Mouse (Mus musculus): ENCODE measurements around the gene Otop1. TPM values are rescaled to one million over a fixed set of nuclear protein-coding genes. Genes with fewer than 3 reads are reported as not detected.

Gene Otop1
- polyA plus RNA-seq, 2 experiments: not detected

DNA sequence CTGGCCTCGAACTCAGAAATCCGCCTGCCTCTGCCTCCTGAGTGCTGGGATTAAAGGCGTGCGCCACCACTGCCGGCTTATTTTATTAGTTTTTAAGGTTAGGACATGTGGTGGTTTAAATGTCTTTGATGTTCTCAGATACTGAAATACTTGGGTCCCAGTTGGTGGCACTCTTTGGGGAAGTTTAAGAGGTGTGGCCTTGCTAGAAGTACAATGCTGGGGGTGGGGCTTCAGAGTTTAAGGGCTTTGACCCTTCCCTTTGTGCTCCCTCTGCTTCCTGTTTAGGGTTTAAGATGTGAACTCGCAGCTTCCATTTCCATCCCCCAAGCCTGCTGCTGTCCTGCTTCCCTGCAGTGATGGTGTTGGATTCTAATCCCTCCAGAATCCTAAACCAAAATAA lies 33.8 kb upstream of the Otop1 start:
- no peak for ATAC-seq (ENCODE audit: insufficient read depth)
- Histone ChIP-seq H3K36me3 (replicated peaks; ENCODE audit: control insufficient read depth, insufficient read depth, low read depth) (no peaks in the 10 kb centered on the region), H3K27me3 (ENCODE audit: control insufficient read depth, insufficient read depth, low read length) (no peaks in the 10 kb centered on the region), H3K9me3 (ENCODE audit: control insufficient read depth, low read length) (no peaks in the 10 kb centered on the region), H3K27ac (no peak overlapping the region), H3K4me3 (ENCODE audit: insufficient read depth in 1 of 2, low read depth in 2 of 2, low read length in 2 of 2) (no peak overlapping the region), H3K4me1 (replicated peaks; ENCODE audit: control insufficient read depth in 2 of 2, insufficient read depth in 2 of 2, low read length in 1 of 2) (0 out of 4 replicates have a peak, but pooled peaks cover 0 to 4% of the 10 kb centered on the region in 2 experiments), H3K9ac (replicated peaks) (no peak overlapping the region), H3K4me2 (ENCODE audit: low read depth) (no peak overlapping the region)
- 50% methylated on average over 6 of the region's 6 CpGs for WGBS (ENCODE audit: insufficient replicate concordance)
- TF ChIP-seq EP300 (IDR thresholded peaks at IDR 0.05; ENCODE audit: low read depth) (no peak), CTCF (IDR thresholded peaks at IDR 0.05; ENCODE audit: low read depth) (no peak)
- no peak for DNase-seq (ENCODE audit: low read depth in 3 of 3, low spot score in 3 of 3)

GRCm38 (mm10) chr5:38255195-38255594 lies 20.6 kb upstream of the Otop1 start:
- no peaks in the 10 kb centered on the region for H3K27me3 ChIP-seq (ENCODE audit: control insufficient read depth, insufficient read depth, low read length)
- peak; percentile 48; the same call in 1 of the 2 replicates for TF ChIP-seq CTCF (IDR thresholded peaks at IDR 0.05; ENCODE audit: low read depth)
- no peak for TF ChIP-seq EP300 (IDR thresholded peaks at IDR 0.05; ENCODE audit: low read depth)
- no peak overlapping the region for H3K4me3 ChIP-seq (ENCODE audit: insufficient read depth in 1 of 2, low read depth in 2 of 2, low read length in 2 of 2)
- WGBS (ENCODE audit: insufficient replicate concordance): 24% methylated on average over 4 of the region's 4 CpGs
- DNase-seq (ENCODE audit: low read depth in 3 of 3, low spot score in 3 of 3) (no peak), ATAC-seq (ENCODE audit: insufficient read depth) (no peak)
- no peaks in the 10 kb centered on the region for H3K9me3 ChIP-seq (ENCODE audit: control insufficient read depth, low read length)
- no peak overlapping the region for H3K4me2 ChIP-seq (ENCODE audit: low read depth)
- no peaks in the 10 kb centered on the region for H3K36me3 ChIP-seq (replicated peaks; ENCODE audit: control insufficient read depth, insufficient read depth, low read depth)
- no peak overlapping the region for H3K27ac ChIP-seq
- no peak overlapping the region for H3K9ac ChIP-seq (replicated peaks)
- H3K4me1 ChIP-seq (replicated peaks; ENCODE audit: control insufficient read depth in 2 of 2, insufficient read depth in 2 of 2, low read length in 1 of 2): peaks cover 0 to 3% of the 10 kb centered on the region in 2 experiments; a peak in 1 of 4 replicates

DNA sequence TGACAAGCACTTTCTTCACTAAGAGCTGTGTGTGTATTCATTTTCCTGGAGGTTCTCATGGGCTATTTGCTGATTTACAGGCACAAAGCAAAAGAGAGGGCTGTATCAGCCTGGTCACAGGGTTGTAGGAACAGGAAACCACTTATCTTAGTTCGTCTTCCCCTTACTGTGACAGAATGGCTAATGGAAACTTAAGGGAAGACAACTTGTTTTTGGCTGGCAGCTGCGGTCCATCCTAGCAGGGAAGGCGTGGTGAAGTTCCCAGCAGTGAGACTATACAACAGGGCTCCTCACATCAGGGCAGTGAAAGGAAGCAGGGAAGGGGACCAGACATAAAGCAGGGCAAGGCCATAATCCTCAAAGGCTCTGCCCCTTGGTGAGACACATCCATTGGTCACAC lies 20.1 kb upstream of the Otop1 start:
- no peaks in the 10 kb centered on the region for H3K36me3 ChIP-seq (replicated peaks; ENCODE audit: control insufficient read depth, insufficient read depth, low read depth)
- no peak overlapping the region for H3K4me3 ChIP-seq (ENCODE audit: insufficient read depth in 1 of 2, low read depth in 2 of 2, low read length in 2 of 2)
- 11% methylated on average over 3 of the region's 3 CpGs for WGBS (ENCODE audit: insufficient replicate concordance)
- no peak overlapping the region for H3K27ac ChIP-seq
- H3K4me1 ChIP-seq (replicated peaks; ENCODE audit: control insufficient read depth in 2 of 2, insufficient read depth in 2 of 2, low read length in 1 of 2): peaks cover 0 to 3% of the 10 kb centered on the region in 2 experiments; a peak in 1 of 4 replicates
- no peaks in the 10 kb centered on the region for H3K27me3 ChIP-seq (ENCODE audit: control insufficient read depth, insufficient read depth, low read length)
- no peak overlapping the region for H3K9ac ChIP-seq (replicated peaks)
- no peak overlapping the region for H3K4me2 ChIP-seq (ENCODE audit: low read depth)
- no peak for TF ChIP-seq CTCF (IDR thresholded peaks at IDR 0.05; ENCODE audit: low read depth)
- TF ChIP-seq EP300 (IDR thresholded peaks at IDR 0.05; ENCODE audit: low read depth): no peak
- H3K9me3 ChIP-seq (ENCODE audit: control insufficient read depth, low read length): no peaks in the 10 kb centered on the region
- ATAC-seq (ENCODE audit: insufficient read depth) (no peak), DNase-seq (ENCODE audit: low read depth in 3 of 3, low spot score in 3 of 3) (no peak)

- DNase-seq (ENCODE audit: low read depth in 3 of 3, low spot score in 3 of 3): no peak
- Histone ChIP-seq H3K4me2 (ENCODE audit: low read depth) (no peak overlapping the region), H3K36me3 (replicated peaks; ENCODE audit: control insufficient read depth, insufficient read depth, low read depth) (no peaks in the 10 kb centered on the region), H3K4me3 (ENCODE audit: insufficient read depth in 1 of 2, low read depth in 2 of 2, low read length in 2 of 2) (no peak overlapping the region), H3K9me3 (ENCODE audit: control insufficient read depth, low read length) (no peaks in the 10 kb centered on the region), H3K4me1 (replicated peaks; ENCODE audit: control insufficient read depth in 2 of 2, insufficient read depth in 2 of 2, low read length in 1 of 2) (peaks cover 6 to 7% of the 10 kb centered on the region in 2 experiments; a peak in 3 of 4 replicates), H3K9ac (replicated peaks) (no peak overlapping the region), H3K27me3 (ENCODE audit: control insufficient read depth, insufficient read depth, low read length) (no peaks in the 10 kb centered on the region), H3K27ac (no peak overlapping the region)
- no peak for ATAC-seq (ENCODE audit: insufficient read depth)
- TF ChIP-seq CTCF (IDR thresholded peaks at IDR 0.05; ENCODE audit: low read depth) (no peak), EP300 (IDR thresholded peaks at IDR 0.05; ENCODE audit: low read depth) (no peak)
- WGBS (ENCODE audit: insufficient replicate concordance): 68% methylated on average over 1 of the region's 1 CpGs
Observed at GRCm38 (mm10) chr5:38256551-38256950, 19.2 kb upstream of the Otop1 start.

DNA sequence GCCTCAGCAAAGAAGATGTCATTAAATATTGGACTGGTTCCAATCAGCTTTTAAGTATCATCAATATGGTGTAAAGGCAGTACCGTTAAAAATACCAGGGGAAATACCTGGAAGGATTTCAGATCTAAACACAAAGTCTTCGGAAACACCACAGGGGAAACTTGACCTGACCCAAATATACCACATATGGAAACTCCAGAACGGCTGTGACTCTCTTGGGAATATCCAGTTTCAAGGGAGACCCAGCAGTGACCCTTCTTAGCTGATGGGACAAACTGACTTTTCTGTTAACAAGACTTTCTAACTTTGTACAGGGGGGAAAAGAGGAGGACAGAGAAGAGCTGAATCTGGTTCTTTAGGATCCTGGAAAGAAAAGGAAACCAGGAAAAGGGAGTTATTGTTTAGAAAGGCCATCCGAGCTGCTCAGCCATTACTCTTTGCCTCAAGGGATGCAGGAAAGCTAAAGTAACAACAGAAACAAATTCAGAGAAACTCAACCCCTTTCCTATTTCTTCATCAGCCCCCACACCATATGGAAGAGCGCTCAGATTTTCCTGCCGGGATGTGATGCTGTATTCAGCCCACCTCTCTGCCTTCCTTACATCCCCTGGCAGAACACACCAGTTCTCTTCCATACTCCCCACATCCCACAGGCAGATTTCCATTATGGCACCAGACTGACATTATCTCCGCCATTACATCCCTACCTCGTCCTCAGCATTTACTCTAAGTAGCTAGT lies 17.6 kb upstream of the Otop1 start:
- Histone ChIP-seq H3K4me1 (replicated peaks; ENCODE audit: control insufficient read depth in 2 of 2, insufficient read depth in 2 of 2, low read length in 1 of 2) (peaks cover 6 to 7% of the 10 kb centered on the region in 2 experiments; a peak in 3 of 4 replicates), H3K9me3 (ENCODE audit: control insufficient read depth, low read length) (no peaks in the 10 kb centered on the region), H3K9ac (replicated peaks) (no peak overlapping the region), H3K4me2 (ENCODE audit: low read depth) (no peak overlapping the region), H3K36me3 (replicated peaks; ENCODE audit: control insufficient read depth, insufficient read depth, low read depth) (peaks cover 8% of the 10 kb centered on the region), H3K27ac (no peak overlapping the region), H3K4me3 (ENCODE audit: insufficient read depth in 1 of 2, low read depth in 2 of 2, low read length in 2 of 2) (no peak overlapping the region), H3K27me3 (ENCODE audit: control insufficient read depth, insufficient read depth, low read length) (no peaks in the 10 kb centered on the region)
- 71% methylated on average over 8 of the region's 8 CpGs for WGBS (ENCODE audit: insufficient replicate concordance)
- DNase-seq (ENCODE audit: low read depth in 3 of 3, low spot score in 3 of 3): no peak
- no peak for ATAC-seq (ENCODE audit: insufficient read depth)
- TF ChIP-seq CTCF (IDR thresholded peaks at IDR 0.05; ENCODE audit: low read depth) (no peak), EP300 (IDR thresholded peaks at IDR 0.05; ENCODE audit: low read depth) (no peak)
